Mouse (Mus musculus) cerebellum, postnatal 36 days (tissue): ENCODE measurements around the gene Zfp64.
A peak's percentile ranks its signal among the peaks of the same experiment; 100 is the strongest.

Source experiments
- DNase-seq, 2 experiments: peaks; one replicate each; pipeline ENCODE4 v3.0.0; 2021 to 2022; ENCODE audit warnings: mixed read lengths in 2 of 2

Gene Zfp64

DNA sequence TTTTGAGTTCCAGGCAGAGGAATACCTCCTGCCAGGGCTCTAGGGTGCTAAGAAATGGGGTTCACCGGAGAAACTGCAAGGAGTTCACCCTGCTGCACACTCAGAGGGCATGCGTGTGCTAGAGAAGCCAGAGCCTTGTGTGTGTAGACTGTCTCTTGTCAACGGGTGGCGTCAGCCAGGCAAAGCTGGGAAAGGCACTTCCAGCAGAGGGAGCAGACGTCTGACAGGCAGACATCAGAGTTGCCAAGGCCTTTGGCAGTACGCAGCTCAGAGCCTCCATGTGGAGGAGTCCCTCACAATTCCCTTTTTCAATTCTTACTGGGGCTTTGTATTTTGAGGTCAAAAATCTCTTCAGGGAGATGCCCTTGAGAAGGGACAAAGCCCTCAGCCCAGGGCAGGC lies 6.9 kb downstream of the Zfp64 start:
- DNase-seq = no peak

GRCm38 (mm10) chr2:168947663-168948062 lies 7.7 kb downstream of the Zfp64 start:
- DNase-seq = no peak

DNA sequence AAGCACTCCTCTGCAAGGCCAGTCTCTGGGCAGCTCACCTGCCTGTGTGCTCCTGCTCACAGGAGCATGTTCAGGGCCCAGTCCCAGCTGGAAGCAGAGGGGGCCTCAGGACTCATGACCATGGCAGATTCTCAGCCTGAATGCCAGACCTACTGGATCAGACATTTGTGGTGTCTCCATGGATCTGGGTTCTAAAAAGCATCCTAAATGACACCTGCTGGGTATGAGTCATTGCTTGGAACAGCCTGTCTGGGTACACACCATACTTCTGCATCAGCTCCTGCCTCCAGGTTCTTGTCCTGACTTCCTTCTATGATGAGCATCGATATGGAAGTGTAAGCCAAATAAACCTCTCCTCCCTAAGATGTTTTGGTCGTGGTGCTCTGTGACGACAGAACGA lies 11.4 kb downstream of the Zfp64 start:
- no peak for DNase-seq

DNA sequence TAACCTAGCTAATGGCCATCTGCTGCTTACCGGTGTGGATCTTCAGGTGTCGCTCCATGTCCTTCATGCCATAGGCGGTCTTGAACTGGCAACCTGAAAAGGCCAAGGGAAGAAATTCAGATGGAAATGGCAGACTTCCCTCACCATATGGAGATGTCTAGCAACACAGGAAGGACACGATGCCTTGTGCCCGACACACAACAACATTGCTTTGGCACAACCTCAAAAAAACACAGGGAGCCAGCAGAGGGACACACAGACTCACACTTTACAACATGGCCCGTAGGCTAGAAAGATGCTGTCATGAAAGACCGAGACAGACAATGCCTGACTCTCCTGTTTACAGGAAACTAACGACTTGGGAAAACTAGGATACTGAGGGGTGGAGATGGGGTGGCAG lies 15.4 kb downstream of the Zfp64 start:
- no peak for DNase-seq

GRCm38 (mm10) chr2:168939261-168939933 lies 16.0 kb downstream of the Zfp64 start:
- DNase-seq = no peak

- DNase-seq = no peak
These were observed 18.5 kb downstream of the Zfp64 start for GRCm38 (mm10) chr2:168936896-168937295.

DNA sequence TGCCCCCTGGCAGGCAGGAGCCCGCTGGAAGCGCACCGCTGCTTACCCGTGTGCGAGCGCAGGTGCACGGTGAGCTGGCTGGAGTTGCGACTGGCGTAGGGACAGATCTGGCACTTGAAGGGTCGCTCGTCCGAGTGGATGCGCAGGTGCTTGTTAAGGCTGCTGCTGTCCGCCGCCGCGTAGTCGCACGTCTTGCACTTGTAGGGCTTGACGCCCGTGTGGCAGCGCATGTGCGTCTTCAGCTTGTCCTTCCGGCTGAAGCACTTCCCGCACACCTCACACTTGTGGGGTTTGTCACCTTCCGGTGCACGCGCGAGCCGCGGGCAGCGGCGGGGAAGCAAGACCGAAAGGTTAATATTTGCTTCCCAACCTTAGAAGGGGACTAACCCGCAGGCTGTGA lies 20.2 kb downstream of the Zfp64 start:
- DNase-seq = no peak

DNA sequence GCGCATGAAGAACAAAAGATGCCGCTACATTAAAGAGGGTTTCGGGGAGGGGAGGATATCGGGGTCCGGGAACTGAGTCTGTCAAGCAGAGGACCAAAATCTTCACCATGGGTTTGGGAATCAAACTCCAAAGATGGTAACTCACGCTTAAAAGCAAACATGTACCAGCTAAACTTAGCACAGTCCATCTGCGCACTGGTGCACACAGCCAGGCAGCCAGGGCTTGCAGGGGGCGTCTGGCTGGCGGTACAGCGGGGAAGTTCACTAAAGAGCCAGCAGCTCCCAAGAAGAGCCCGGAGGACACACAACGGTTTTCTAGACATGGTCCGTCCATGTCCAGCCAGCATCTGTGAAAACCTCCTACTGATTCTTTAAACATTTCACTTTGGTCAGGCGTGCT lies 23.7 kb downstream of the Zfp64 start:
- DNase-seq = no peak

GRCm38 (mm10) chr2:168929691-168930090 lies 25.7 kb downstream of the Zfp64 start:
- peak; percentile 70 to 71 for DNase-seq

- no peak for DNase-seq
These were observed 28.0 kb downstream of the Zfp64 start for GRCm38 (mm10) chr2:168927401-168927800.

- peak; percentile 31 to 32 for DNase-seq
These were observed 29.1 kb downstream of the Zfp64 start for GRCm38 (mm10) chr2:168926257-168926810.

GRCm38 (mm10) chr2:168923706-168924105 lies 31.7 kb downstream of the Zfp64 start:
- peak in 1 of 2 experiments; percentile 28 for DNase-seq

- DNase-seq = no peak
These were observed 32.9 kb downstream of the Zfp64 start for GRCm38 (mm10) chr2:168922466-168922865.

DNA sequence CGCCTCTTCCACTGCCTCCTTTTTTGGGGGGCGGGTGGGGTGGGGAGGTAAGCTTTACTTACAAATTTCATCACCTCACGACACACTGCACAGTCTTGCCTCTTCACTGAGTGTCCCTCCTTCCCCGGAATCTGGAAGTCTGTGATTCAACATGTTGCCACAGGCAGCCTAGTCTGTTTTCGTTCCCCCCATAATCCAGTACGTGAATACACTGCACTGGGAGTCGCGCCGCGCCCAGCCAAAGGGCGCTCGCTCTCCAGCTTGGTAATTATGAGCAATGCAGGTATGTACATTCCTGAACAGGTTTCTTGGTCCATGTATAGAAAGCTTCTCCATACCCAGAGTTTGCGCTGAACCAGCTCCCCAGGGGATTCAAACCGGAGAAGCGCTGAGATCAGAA lies 35.4 kb downstream of the Zfp64 start:
- DNase-seq = no peak

DNA sequence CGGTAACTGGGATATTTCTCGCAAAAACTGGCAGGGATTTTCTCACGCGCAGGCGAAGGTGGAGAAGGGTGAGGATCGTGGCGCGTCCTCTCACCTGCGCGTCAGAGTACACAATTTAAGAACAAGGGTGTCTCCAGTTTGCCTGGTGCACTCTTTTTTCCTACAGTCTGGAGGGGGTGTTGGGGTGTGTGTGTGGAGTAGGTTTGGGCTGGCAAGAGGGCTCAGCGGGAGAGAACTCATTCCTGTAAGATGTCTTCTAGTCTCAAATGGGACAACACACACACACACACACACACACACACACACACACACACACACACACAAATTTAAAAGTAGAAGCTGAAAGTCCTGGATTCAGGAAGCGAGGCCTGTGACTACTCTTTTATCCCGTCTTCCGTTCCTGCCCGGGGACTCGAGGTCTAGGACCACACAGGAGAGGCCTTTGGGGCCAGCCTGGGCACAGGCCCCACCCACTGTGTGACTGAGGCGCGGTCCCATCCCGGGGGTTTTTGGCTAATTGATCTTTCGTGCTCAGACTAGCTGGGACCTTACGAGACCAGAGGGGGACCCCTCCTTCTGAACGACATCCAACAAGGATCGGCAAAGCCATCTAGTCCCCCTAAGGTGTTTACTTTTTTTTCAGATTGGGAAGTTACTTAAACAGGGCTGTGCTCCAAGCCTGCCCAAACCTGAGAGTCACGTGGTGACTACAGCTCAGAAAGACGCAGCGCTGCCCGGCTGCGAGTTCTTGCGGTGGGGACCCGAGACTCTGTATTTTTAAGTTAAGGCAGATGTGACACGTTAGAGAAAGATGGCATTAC lies 42.3 kb downstream of the Zfp64 start:
- DNase-seq = no peak

DNA sequence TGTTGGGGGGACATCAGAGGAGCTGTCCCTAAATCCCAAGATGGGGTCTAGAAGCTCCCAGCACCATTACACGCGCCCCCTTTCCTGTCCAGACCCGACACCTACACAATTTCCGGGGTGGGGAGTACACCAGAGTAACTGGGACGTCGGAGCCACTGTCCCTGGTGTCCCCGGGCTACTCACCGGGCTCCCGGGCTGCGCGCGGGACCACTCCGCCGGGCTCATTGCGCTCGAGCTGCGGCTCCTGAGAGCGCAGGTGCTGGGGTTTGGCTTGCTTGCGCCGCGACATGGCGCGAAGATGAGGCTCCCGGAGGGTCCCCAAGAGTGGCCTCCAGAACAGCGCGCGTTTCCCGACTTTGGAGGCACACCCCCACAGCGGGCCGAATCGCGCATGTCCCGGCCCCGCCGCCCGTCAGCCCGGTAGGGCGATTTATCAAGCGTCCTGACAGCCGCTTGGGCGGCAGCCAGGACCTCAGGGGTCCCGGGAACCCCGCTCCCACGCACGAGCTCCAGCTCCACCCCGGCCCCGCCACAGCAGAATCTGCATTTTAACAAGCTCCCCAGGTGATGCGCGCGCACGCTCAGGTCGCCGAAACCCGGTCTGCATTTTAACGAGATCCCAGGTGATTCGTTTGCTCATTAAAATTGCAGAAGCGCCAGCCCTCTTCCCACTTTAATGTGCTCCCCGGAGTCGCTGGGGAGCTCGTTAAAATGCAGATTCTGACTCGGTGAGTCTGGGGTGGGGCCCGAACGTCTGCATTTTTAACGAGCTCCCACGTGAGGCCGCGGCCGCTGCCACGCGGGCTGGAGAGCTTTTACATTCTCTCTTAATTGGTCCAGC lies 43.1 kb downstream of the Zfp64 start:
- peak in 1 of 2 experiments; percentile 17 for DNase-seq

DNA sequence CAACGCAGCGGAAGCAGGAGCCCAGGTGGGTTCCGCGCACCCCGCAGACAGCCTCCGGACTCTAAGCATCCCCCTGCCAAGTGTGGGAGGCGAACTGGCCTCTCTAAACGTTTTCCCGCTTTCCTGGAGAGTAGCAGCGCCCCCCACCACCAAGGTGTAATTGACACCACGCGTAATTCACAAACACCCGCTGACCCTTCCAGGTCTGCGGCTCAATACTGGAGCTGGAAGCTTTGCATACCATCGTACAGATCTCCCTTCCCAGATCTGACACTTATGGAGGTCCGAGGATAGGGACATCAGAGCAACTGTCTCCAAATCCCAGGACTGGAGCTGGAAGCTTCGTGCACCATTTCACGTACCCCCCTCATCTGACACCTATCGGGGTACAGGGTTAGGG lies 43.9 kb downstream of the Zfp64 start:
- no peak for DNase-seq

GRCm38 (mm10) chr2:168906022-168906421 lies 49.4 kb downstream of the Zfp64 start:
- no peak for DNase-seq

DNA sequence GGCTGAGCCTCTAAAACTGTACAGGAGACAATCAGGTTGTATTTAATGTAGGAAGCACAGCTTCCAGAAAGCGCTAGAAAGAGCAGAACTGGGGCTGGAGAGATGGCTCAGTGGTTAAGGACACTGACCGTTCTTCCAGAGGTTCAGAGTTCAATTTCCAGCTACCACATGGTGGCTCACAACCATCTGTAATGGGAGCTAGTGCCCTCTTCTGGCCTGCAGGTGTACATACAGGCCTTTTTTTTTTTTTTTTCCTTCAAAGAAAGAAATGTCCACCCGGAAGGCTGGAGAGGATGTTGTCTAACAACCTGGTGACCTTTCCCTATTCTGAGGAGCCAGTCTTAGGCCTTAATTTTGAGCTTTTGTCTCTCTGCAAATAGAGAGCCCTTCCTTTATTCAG lies 50.5 kb downstream of the Zfp64 start:
- DNase-seq = no peak

- peak; percentile 39 to 49 for DNase-seq
These were observed 51.2 kb downstream of the Zfp64 start for GRCm38 (mm10) chr2:168904188-168904587.

- peak; percentile 27 to 37 for DNase-seq
These were observed 52.8 kb downstream of the Zfp64 start for GRCm38 (mm10) chr2:168902634-168903033.

GRCm38 (mm10) chr2:168897906-168898305 lies 57.5 kb downstream of the Zfp64 start:
- no peak for DNase-seq

DNA sequence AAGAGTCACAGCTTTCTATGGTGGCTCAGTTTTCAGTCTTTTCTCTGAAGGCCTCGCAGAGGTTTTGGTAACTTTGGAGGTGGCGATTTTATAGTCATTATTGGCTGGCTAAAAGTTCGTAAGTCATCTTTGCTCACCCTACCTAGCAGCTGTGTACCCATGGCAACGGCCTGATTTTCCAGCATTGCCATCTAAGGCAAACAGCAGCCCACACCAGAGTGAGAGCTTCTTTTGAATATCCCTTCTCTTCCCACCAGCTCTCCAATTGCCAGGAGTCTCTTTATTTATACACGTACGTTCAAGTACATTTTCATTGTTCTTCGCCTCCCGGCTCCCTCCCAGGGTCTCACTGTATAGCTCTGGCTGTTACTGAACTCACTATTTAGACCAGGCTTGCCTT lies 59.9 kb downstream of the Zfp64 start:
- no peak for DNase-seq
